In genomic region chr13:32680868-32681515, GRCm38 (mm10) we compare ENCODE assay signal across 9 mouse cellular contexts.
DNase-seq lines count a peak whose midpoint lies in the region; ATAC-seq and TF ChIP-seq lines count a peak whose summit lies in the region.
"Had no signal": no experiment of that assay in that cellular context is flagged by ENCODE, and none has a peak within 500 bp of the region (broad histone marks: within the 10 kb centered on the region; RNA-seq: fewer than 3 reads in every experiment).

No protein-coding gene starts in this region.

- H3K9ac ChIP-seq in ES-E14 (ENCODE audit: insufficient read depth, low read depth, low read length, poor library complexity, severe bottlenecking): no peak overlapping the region
- no peak overlapping the region for H3K9ac ChIP-seq in forebrain, embryonic 13.5 days
- H3K9ac ChIP-seq: liver, embryonic 13.5 days had no signal

- no peak overlapping the region for H3K4me2 ChIP-seq in forebrain, embryonic 13.5 days
- H3K4me2 ChIP-seq: liver, embryonic 13.5 days had no signal

- ATAC-seq in forebrain, embryonic 13.5 days: peak; percentile 81

- H3K27ac ChIP-seq in ES-E14 (ENCODE audit: insufficient read depth, low read depth, low read length, poor library complexity, severe bottlenecking): no peak overlapping the region
- H3K27ac ChIP-seq in forebrain, embryonic 13.5 days: no peak overlapping the region
- H3K27ac ChIP-seq: liver, embryonic 13.5 days had no signal

- peak; percentile 31 for DNase-seq in ES-E14 (ENCODE audit: low read depth, low spot score)
- peak; percentile 0 for DNase-seq in c-Kit-negative CD71-positive TER-119-positive erythroid progenitor cells, embryonic 14.5 days (ENCODE audit: low read depth, low spot score)
- DNase-seq in heart, postnatal 4 days: peak; percentile 85
- peak; percentile 21 to 76 for DNase-seq in layer of hippocampus, adult 18-20 months (ENCODE audit: low spot score in 2 of 2)
- DNase-seq in lung, postnatal 10 days: peak; percentile 83
- DNase-seq in retina, adult 2 months (ENCODE audit: low read depth, low spot score): peak; percentile 46
- DNase-seq in urinary bladder, postnatal 36 days (ENCODE audit: low spot score in 2 of 2): peak; percentile 44 to 55
- DNase-seq: liver, embryonic 13.5 days had no signal

- no peak overlapping the region for H3K4me3 ChIP-seq in ES-E14 (ENCODE audit: insufficient read depth in 1 of 2, low read depth in 1 of 2, low read length in 2 of 2, poor library complexity in 1 of 2, severe bottlenecking in 1 of 2)
- H3K4me3 ChIP-seq in forebrain, embryonic 13.5 days: no peak overlapping the region
- H3K4me3 ChIP-seq: liver, embryonic 13.5 days had no signal

- 48% methylated on average over 12 of the region's 12 CpGs for WGBS in forebrain, embryonic 13.5 days

- in situ Hi-C loops in ES-E14 (cut with MboI; ENCODE audit: low sequenced_read_pairs in 2 of 2, unreplicated experiment in 2 of 2): loop anchor here in 1 of 2 experiments (25.0 kb wide), 1 partner anchor 894 kb away; no protein-coding TSS in a partner anchor

- no peaks in the 10 kb centered on the region for H3K9me3 ChIP-seq in ES-E14 (ENCODE audit: control insufficient read depth, insufficient read depth, low read depth, low read length)
- no peaks in the 10 kb centered on the region for H3K9me3 ChIP-seq in forebrain, embryonic 13.5 days (replicated peaks)
- H3K9me3 ChIP-seq: liver, embryonic 13.5 days had no signal

- H3K36me3 ChIP-seq in ES-E14 (ENCODE audit: control insufficient read depth, insufficient read depth, low read length, poor library complexity, severe bottlenecking): no peaks in the 10 kb centered on the region
- H3K36me3 ChIP-seq in forebrain, embryonic 13.5 days (ENCODE audit: poor library complexity, severe bottlenecking): no peaks in the 10 kb centered on the region
- H3K36me3 ChIP-seq: liver, embryonic 13.5 days had no signal

- H3K27me3 ChIP-seq in forebrain, embryonic 13.5 days: no peaks in the 10 kb centered on the region
- H3K27me3 ChIP-seq: liver, embryonic 13.5 days had no signal

- no peaks in the 10 kb centered on the region for H3K4me1 ChIP-seq in ES-E14 (ENCODE audit: control insufficient read depth in 2 of 2, insufficient read depth in 2 of 2, low read length in 2 of 2, poor library complexity in 1 of 2)
- H3K4me1 ChIP-seq in forebrain, embryonic 13.5 days: no peaks in the 10 kb centered on the region
- H3K4me1 ChIP-seq: liver, embryonic 13.5 days had no signal

TF ChIP-seq in ES-E14, 5 proteins besides CTCF, POLR2A, EP300 and RAD21:
- TF ChIP-seq ZNF384 (IDR thresholded peaks at IDR 0.05; ENCODE audit: low read depth, low read length) (no peak), ZC3H11A (IDR thresholded peaks at IDR 0.05; ENCODE audit: borderline replicate concordance, low read depth, low read length) (peak; percentile 38; the same call in 1 of the 2 replicates)

Comparison
In these comparisons a context has a peak if more than half of its experiments do, and no peak if none do; other contexts are left out.
1. DNase-seq: peak in every context shown above with its lines; median percentile 85 in heart, postnatal 4 days; 83 in lung, postnatal 10 days; 50 in urinary bladder, postnatal 36 days; 48 in layer of hippocampus, adult 18-20 months; 46 in retina, adult 2 months; 31 in ES-E14; 0 in c-Kit-negative CD71-positive TER-119-positive erythroid progenitor cells, embryonic 14.5 days.